Mouse (Mus musculus) ovary, adult 18-20 months (tissue): ENCODE results near the gene Poc1a.

Source experiments
- DNase-seq: peaks from one replicate; pipeline ENCODE4 v3.0.0; 2022; ENCODE audit warnings: low spot score, mixed read lengths

The Poc1a gene

GRCm38 (mm10) chr9:106265358-106266075 lies 15.3 kb upstream of the Poc1a start:
- DNase-seq: peak; percentile 81

GRCm38 (mm10) chr9:106266936-106267657 lies 13.8 kb upstream of the Poc1a start:
- DNase-seq: peak; percentile 71

- DNase-seq: no peak
These were observed 12.4 kb upstream of the Poc1a start for GRCm38 (mm10) chr9:106268421-106268820.

GRCm38 (mm10) chr9:106269076-106269788 lies 11.6 kb upstream of the Poc1a start:
- DNase-seq: no peak

DNA sequence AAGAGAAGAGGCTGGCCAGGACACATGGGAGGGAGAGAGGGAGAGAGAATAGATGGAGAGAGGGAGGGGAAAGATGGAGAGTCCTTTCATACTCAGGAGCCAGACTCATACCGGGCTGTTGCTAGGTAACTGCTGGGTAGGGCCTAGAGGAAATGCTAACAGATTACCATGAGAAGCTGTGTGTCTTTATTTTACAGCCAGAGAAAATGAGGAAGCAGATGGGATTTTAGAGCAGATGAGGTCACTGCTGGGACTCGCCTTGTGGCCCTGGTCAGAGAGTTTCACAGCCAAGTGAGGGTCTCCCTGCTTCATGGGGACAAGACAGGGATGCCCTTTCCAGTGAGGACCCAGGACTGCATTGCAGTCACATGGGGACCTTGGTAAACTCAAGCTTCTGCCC lies 11.0 kb upstream of the Poc1a start:
- no peak for DNase-seq

DNA sequence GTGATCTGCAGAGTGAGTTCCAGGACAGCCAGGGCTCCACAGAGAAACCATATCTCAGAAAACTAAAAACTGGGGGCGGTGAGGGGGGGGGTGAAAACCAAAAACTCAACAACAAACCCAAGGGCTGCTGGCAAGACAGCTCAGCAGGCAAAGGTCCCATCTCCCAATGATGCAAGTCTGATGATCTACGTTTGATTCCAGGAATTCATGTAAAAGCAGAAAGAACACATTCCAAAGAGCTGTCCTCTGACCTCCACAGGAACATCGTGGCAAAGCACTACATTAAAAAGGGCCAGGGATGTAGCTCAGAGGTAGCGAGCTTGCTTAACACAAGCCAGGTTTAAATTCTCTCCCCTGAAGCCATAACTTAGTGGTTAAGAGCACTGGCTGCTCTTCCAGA lies 10.2 kb upstream of the Poc1a start:
- DNase-seq: no peak

GRCm38 (mm10) chr9:106272288-106272687 lies 8.6 kb upstream of the Poc1a start:
- no peak for DNase-seq

GRCm38 (mm10) chr9:106273276-106273675 lies 7.6 kb upstream of the Poc1a start:
- no peak for DNase-seq

GRCm38 (mm10) chr9:106273791-106274190 lies 7.1 kb upstream of the Poc1a start:
- no peak for DNase-seq

GRCm38 (mm10) chr9:106274652-106275180 lies 6.1 kb upstream of the Poc1a start:
- DNase-seq: no peak

DNA sequence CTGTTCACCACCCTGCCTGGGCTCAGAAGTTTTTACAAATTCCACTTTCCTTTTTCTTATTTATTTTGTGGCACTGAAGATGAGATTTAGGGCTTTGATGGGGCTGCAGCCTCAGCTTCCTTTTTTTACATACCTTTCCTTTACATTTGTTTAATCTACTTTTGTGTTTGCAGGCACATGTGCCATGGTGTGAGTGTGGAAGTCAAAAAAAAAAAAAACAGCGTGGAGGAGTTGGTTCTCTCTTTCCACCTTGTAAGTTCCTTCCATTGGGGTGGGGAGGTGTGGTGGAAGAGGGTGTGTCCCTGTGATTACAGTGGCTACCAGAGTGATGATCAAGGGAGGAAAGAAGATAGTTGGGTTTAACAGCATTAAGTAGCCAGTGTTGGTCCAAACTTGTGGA lies 5.1 kb upstream of the Poc1a start:
- DNase-seq: no peak

- peak; percentile 50 for DNase-seq
These were observed 475 bp upstream of the Poc1a start for GRCm38 (mm10) chr9:106280386-106280785.

DNA sequence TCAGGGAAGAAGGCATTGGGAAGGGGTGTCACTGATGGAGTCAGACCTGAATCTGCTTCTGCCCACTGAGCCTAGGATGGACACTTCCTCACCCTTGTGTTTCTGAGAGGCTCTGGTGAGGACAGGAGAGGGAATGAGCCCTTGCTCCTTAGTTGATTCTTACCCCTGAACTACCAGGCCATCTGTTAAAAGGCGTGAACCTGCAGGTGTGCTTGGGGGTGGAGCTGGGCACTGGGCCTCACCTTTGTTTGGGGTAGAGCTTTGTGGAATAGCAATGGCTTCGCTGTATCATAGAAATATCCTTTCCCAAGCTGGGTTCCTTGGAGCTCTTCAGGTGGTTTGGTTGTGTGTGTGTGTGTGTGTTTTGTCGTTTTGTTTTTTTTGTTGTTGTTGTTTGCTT lies 1.2 kb downstream of the Poc1a start:
- no peak for DNase-seq

- DNase-seq: no peak
These were observed 6.3 kb downstream of the Poc1a start for GRCm38 (mm10) chr9:106287165-106287564.

DNA sequence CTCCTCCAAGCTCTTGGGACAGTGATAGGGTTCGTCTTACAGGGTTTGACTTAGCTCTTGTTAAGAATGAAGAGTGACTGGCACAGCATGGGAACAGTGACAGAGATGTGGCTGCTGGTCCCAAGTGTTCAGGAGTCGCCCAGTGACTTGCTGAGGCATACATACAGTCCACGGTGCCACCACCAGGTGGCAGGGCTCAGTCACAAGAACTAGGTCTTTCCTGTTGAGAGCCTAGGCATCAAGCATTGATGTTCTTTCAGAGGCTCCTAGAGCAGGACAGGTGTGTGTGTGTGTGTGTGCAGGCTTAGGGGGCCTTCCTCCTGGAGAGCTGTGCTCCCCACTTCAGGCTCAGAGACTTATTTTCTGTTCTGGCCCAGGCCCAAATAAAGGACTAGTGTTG lies 8.0 kb downstream of the Poc1a start:
- no peak for DNase-seq

DNA sequence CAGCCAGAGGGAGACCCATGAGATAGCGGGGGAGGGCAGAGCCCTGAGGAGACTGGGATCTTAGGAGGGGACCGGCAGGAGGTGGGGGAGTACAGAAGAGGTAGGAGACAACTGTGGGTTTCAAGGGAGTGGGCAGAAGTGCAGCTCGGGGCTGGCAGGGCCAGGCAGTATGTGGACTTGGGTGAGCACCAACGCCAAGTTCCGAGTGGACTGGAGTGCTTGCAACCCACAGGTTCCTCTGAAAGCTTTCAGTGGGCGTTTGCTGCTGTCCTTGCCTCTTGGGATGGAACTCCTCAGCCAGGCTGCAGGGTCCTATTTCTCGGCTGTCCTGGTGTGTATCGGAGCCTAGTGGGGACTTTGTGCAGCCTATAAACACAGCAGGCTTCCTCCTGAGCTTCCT lies 9.0 kb downstream of the Poc1a start:
- DNase-seq: no peak

DNA sequence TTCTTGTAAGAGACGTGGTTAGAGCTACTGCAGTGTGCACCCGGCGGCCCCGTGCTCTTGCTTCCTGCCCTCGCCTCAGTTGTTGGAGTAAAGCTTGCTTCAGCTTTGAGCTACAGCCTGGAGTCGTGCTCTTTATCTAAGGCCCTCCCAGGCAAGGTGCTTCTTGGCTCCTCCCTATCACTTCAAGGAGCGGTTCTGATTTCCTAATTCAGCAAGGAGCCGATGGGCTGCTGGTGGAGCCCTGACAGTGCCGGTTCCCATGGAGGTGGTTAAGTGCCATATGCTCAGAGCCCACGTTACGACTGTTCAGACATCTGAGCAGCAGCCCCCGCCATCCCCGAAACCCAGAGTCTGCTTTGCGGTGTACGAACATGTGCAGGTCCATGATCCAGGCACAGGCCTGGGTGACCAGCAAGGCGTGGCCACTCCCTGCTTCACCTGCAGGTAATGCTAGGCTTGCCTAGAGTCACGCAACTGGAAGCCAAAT lies 9.8 kb downstream of the Poc1a start:
- DNase-seq: no peak

DNA sequence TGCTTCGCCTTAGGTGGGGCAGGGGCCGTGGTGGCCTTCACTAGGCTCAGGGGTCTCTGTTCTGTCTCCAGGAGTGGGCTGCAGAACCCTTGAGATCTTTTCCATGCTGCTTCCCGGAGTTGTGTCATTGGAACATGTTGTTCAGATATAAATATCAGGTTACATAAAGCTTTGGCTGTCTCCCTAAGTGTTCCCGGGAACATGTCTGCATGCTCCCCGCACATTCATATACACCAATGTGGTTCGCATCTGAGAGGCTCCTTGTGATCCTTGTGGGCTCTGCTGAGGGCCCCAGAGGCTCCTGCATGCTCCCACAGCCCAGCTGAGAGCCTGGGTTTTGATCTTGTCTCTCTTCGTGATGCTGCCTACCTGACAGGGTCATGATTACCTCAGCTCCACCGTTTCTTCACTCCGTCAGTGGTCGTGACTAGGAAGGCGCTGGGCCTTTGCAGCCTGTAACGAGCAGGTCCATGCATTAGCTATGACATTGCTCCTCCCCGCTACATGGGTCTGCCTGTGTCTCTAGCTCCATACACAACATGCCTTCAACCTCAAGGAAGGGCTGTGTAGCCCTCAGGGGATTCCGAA lies 12.8 kb downstream of the Poc1a start:
- no peak for DNase-seq

DNA sequence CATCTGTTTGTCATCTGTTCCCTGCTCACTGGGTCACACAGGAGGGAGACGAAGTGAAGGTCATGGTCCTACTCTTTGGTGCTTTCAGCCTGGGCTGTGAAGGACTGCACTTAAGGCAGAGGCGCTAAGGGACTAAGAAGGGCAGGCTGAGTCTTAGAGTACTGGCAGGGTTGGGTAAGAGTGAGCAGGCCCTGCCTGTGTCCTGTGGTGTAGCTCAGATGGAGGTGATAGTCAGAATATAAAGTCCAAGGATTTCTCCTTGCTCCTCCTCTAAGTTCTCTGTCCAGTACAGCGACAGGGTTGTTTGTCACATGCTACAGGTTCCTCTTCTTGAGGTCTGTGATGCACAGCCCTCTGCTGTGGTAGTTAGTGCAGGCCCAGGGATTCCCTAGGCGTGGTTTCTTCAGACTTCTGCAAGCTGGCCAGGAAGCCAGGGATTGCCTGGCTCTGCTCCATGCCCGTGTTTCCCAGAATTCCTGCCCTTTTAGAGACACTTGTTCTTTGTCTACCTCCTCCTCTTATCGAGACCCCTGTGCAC lies 15.8 kb downstream of the Poc1a start:
- DNase-seq: no peak

DNA sequence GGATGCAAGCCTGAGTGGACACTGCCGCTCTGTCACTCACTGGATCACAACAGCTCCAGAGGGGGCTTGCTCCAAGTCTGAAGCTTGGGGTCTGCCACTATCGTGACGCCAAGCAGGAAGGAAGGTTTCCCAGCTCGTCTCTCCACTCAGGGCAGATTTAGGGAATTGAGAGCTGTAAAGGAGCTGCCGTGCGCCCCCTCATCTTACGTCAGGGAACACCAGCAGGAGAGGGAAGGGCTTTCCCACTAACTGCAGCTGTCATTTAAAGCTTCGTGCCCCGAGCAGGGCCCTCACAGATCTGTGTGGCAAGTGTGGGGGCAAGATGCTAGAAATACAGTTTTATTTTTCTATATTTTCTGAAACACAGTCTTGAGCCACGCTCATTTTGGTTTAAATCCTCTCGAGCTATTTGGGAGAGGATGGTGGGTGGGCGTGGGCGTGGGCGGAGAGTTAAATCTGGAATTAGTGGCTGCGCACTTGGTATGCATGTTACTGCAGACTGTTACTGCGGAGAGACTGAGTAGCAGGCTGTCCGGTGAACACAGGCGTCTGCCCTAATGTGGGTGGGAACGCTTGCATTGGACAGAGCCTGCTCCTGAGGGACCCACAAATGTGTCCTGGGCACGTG lies 19.4 kb downstream of the Poc1a start:
- DNase-seq: no peak

- DNase-seq: no peak
These were observed 20.1 kb downstream of the Poc1a start for GRCm38 (mm10) chr9:106300949-106301348.
